Mouse (Mus musculus): ENCODE results near the gene Abhd10. TPM values are rescaled to one million over a fixed set of nuclear protein-coding genes. Genes with fewer than 3 reads are reported as not detected.
A peak's percentile ranks its signal among the peaks of the same experiment; 100 is the strongest.

Gene Abhd10
- total RNA-seq, 1 experiment from 2014 or later: 20.0 TPM

- ATAC-seq (replicated peaks; ENCODE audit: low read depth, poor library complexity, severe bottlenecking): peak; percentile 82
Measured at GRCm38 (mm10) chr16:45684815-45685214, 57.9 kb downstream of the Abhd10 start.

Other genes starting within 250 kb of the Abhd10 start
- not detected in 2 replicates for gene Gm609, start 250.0 kb downstream of the Abhd10 start, total RNA-seq (2017)
- not detected in 2 replicates for gene Gm17783, start 210.9 kb downstream of the Abhd10 start, total RNA-seq (2017)
- not detected in 2 replicates for gene Slc9c1, start 207.6 kb downstream of the Abhd10 start, total RNA-seq (2017)
- gene Gcsam, start 132.6 kb downstream of the Abhd10 start, total RNA-seq (2017): 1.2 and 1.7 TPM in 2 replicates
- 0.29 and 1.2 TPM in 2 replicates for gene BC016579, start 88.9 kb downstream of the Abhd10 start, total RNA-seq (2017)
- 0.73 TPM in 1 of 2 replicates, not detected in the other for gene Tmprss7, start 49.3 kb downstream of the Abhd10 start, total RNA-seq (2017)
- 1.4 TPM in 1 of 2 replicates, not detected in the other for gene Tagln3, start 18.3 kb downstream of the Abhd10 start, total RNA-seq (2017)
- gene Phldb2, start 210.6 kb upstream of the Abhd10 start, total RNA-seq (2017): 0.87 and 1.8 TPM in 2 replicates

Measured in common myeloid progenitor, adult 5-6 weeks (primary cell).